In genomic region chr17:15813658-15814212, GRCm38 (mm10) we compare ENCODE assay signal across 11 mouse cellular contexts. TPM values are rescaled to one million over a fixed set of nuclear protein-coding genes. Genes with fewer than 3 reads are reported as not detected.
DNase-seq lines count a peak whose midpoint lies in the region; ATAC-seq and TF ChIP-seq lines count a peak whose summit lies in the region.
"Had no signal": no experiment of that assay in that cellular context is flagged by ENCODE, and none has a peak within 500 bp of the region (broad histone marks: within the 10 kb centered on the region; RNA-seq: fewer than 3 reads in every experiment).

No protein-coding gene starts in this region.

- 35% methylated on average over 3 of the region's 3 CpGs for WGBS in heart, embryonic 15.5 days
- 65% methylated on average over 3 of the region's 3 CpGs for WGBS in heart, embryonic 11.5 days (ENCODE audit: insufficient replicate concordance)
- WGBS in lung, embryonic 14.5 days, result 27% methylated on average over 3 of the region's 3 CpGs
- WGBS in macrophage (ENCODE audit: missing documents), result 38% methylated on average over 3 of the region's 3 CpGs

- no peaks in the 10 kb centered on the region for H3K27me3 ChIP-seq in heart, embryonic 15.5 days
- H3K27me3 ChIP-seq in heart, embryonic 11.5 days (ENCODE audit: control insufficient read depth, insufficient read depth, low read length), result no peaks in the 10 kb centered on the region
- no peaks in the 10 kb centered on the region for H3K27me3 ChIP-seq in lung, embryonic 14.5 days (ENCODE audit: insufficient read depth, low read length)

- no peak overlapping the region for H3K9ac ChIP-seq in heart, embryonic 15.5 days
- no peak overlapping the region for H3K9ac ChIP-seq in heart, embryonic 11.5 days (ENCODE audit: low read depth, low read length)
- no peak overlapping the region; the same call in 1 of the 2 replicates for H3K9ac ChIP-seq in lung, embryonic 14.5 days

- H3K79me2 ChIP-seq in macrophage (ENCODE audit: inconsistent target), result peaks cover 90% of the 10 kb centered on the region

- no peak overlapping the region for H3K4me2 ChIP-seq in heart, embryonic 15.5 days
- H3K4me2 ChIP-seq in heart, embryonic 11.5 days, result no peak overlapping the region
- H3K4me2 ChIP-seq in lung, embryonic 14.5 days, result no peak overlapping the region

- H3K27ac ChIP-seq in heart, embryonic 15.5 days, result peak overlapping the region; percentile 65
- no peak overlapping the region for H3K27ac ChIP-seq in heart, embryonic 11.5 days (ENCODE audit: low read depth, low read length)
- H3K27ac ChIP-seq in lung, embryonic 14.5 days (ENCODE audit: low read depth), result peak overlapping the region; percentile 86
- H3K27ac ChIP-seq in brown adipose tissue, adult 24 weeks (replicated peaks; ENCODE audit: low read depth, low read length), result peak overlapping the region; percentile 44
- H3K27ac ChIP-seq in macrophage, result peak overlapping the region; percentile 71

- DNase-seq in lung, embryonic 14.5 days, result peak; percentile 84
- DNase-seq in lung, adult 18-20 months, result no peak
- DNase-seq in embryo, embryonic 9.5 days (ENCODE audit: extremely low spot score), result no peak
- DNase-seq: embryo, embryonic 11 days; midbrain, embryonic 14.5 days; thymus, postnatal 25 days had no signal

- no peaks in the 10 kb centered on the region for H3K9me3 ChIP-seq in heart, embryonic 15.5 days (replicated peaks)
- H3K9me3 ChIP-seq in heart, embryonic 11.5 days (replicated peaks; ENCODE audit: control insufficient read depth, low read length), result no peaks in the 10 kb centered on the region
- H3K9me3 ChIP-seq in lung, embryonic 14.5 days (ENCODE audit: low read depth, low read length), result no peaks in the 10 kb centered on the region

- H3K4me1 ChIP-seq in heart, embryonic 15.5 days (replicated peaks), result peaks cover 40% of the 10 kb centered on the region
- peaks cover 15% of the 10 kb centered on the region for H3K4me1 ChIP-seq in heart, embryonic 11.5 days (ENCODE audit: control insufficient read depth, insufficient read depth, low read length)
- peaks cover 26% of the 10 kb centered on the region for H3K4me1 ChIP-seq in lung, embryonic 14.5 days (ENCODE audit: insufficient read depth)
- H3K4me1 ChIP-seq in brown adipose tissue, adult 24 weeks (ENCODE audit: control insufficient read depth, insufficient read depth, insufficient read length, low read length), result peaks cover 41% of the 10 kb centered on the region

- ATAC-seq in heart, embryonic 15.5 days (replicated peaks; ENCODE audit: insufficient number of reproducible peaks, insufficient read depth, low FRiP score, low read depth), result no peak
- no peak for ATAC-seq in heart, embryonic 11.5 days (replicated peaks; ENCODE audit: insufficient number of reproducible peaks, low FRiP score, low TSS enrichment)
- no peak for ATAC-seq in lung, embryonic 14.5 days (ENCODE audit: insufficient read depth)
- ATAC-seq in monocyte, adult 5-6 weeks (replicated peaks; ENCODE audit: insufficient number of reproducible peaks, low FRiP score, low TSS enrichment, poor library complexity, severe bottlenecking), result no peak

- no peak for TF ChIP-seq CTCF in lung, embryonic 14.5 days (IDR thresholded peaks at IDR 0.05; ENCODE audit: low read depth)

- no peaks in the 10 kb centered on the region; the same call in 1 of the 2 replicates for H3K36me3 ChIP-seq in heart, embryonic 15.5 days
- H3K36me3 ChIP-seq in heart, embryonic 11.5 days (ENCODE audit: control insufficient read depth, insufficient read depth, low read length), result no peaks in the 10 kb centered on the region
- peaks cover 21% of the 10 kb centered on the region; the same call in 1 of the 2 replicates for H3K36me3 ChIP-seq in lung, embryonic 14.5 days (ENCODE audit: insufficient read depth)
- no peaks in the 10 kb centered on the region for H3K36me3 ChIP-seq in macrophage (ENCODE audit: inconsistent target)

- no peak overlapping the region for H3K4me3 ChIP-seq in heart, embryonic 15.5 days
- H3K4me3 ChIP-seq in heart, embryonic 11.5 days (ENCODE audit: low read depth, low read length), result no peak overlapping the region
- H3K4me3 ChIP-seq in lung, embryonic 14.5 days (ENCODE audit: low read depth, low read length), result no peak overlapping the region
- H3K4me3 ChIP-seq in brown adipose tissue, adult 24 weeks (ENCODE audit: insufficient read depth, low read depth, low read length), result no peak overlapping the region
- H3K4me3 ChIP-seq in macrophage (ENCODE audit: inconsistent target), result no peak overlapping the region

RNA-seq across cellular contexts. Expression of gene Rgmb, which starts 17.1 kb away (rescaled TPM):
- polyA plus RNA-seq in heart, embryonic 15.5 days (2015; fragmentation: Nextera tagmentation; extraction: Ambion mirVana), result 8.0 and 11.3 TPM in 2 replicates
- 8.7 and 8.9 TPM in 2 replicates for polyA plus RNA-seq in heart, embryonic 11.5 days (2014; fragmentation: Nextera tagmentation; extraction: Ambion mirVana)
- polyA plus RNA-seq in lung, embryonic 14.5 days (2014; fragmentation: Nextera tagmentation; extraction: Ambion mirVana), result 17.6 and 18.9 TPM in 2 replicates
- polyA plus RNA-seq in brown adipose tissue, adult 24 weeks (2012; ENCODE audit: insufficient read depth, insufficient read length, missing spikeins), result 8.0 and 8.6 TPM in 2 replicates
- 10 to 100 TPM in 17 of 26 experiments, 1 to 10 TPM in 9; 2.2 to 30.8 (median 16.0) TPM for total RNA-seq in macrophage (2018; cell fraction: chromatin; rRNA removed)
- 10 to 100 TPM in 14 of 26 experiments, 1 to 10 TPM in 12; 6.2 to 15.4 (median 10.2) TPM for total RNA-seq in macrophage (2018; cell fraction: cytosol; rRNA removed)
- 10 to 100 TPM in 21 of 26 experiments, 1 to 10 TPM in 5; 5.9 to 34.9 (median 16.9) TPM for total RNA-seq in macrophage (2018; cell fraction: nucleus; rRNA removed)
- polyA plus RNA-seq in macrophage (2018), result 4.9 to 9.8 TPM (median 7.0 TPM) in 3 replicates
- total RNA-seq in monocyte, adult 5-6 weeks (2017), result 2.4 to 4.4 TPM (median 3.0 TPM) in 3 replicates
